Mouse (Mus musculus) thymus, adult 2 months (tissue): ENCODE measurements around the gene Zcwpw1.

Experiments used
- CTCF ChIP-seq: fragments of 200-500 bp; IDR thresholded peaks from 2 replicates; pipeline ENCODE4 v1.5.1; 2012; ENCODE audit warnings: mild to moderate bottlenecking, control low read depth, low read length, moderate library complexity, borderline replicate concordance; ENCODE audit not compliant: control insufficient read depth, poor library complexity, insufficient read depth; ENCODE audit errors: extremely low read depth
- POLR2A ChIP-seq: fragments of 200-500 bp; IDR thresholded peaks from 2 replicates; pipeline ENCODE4 v1.6.1; 2012; ENCODE audit warnings: mild to moderate bottlenecking, low read length, control low read depth, moderate library complexity; ENCODE audit not compliant: control insufficient read depth, poor library complexity, insufficient read depth; ENCODE audit errors: extremely low read depth

DNA sequence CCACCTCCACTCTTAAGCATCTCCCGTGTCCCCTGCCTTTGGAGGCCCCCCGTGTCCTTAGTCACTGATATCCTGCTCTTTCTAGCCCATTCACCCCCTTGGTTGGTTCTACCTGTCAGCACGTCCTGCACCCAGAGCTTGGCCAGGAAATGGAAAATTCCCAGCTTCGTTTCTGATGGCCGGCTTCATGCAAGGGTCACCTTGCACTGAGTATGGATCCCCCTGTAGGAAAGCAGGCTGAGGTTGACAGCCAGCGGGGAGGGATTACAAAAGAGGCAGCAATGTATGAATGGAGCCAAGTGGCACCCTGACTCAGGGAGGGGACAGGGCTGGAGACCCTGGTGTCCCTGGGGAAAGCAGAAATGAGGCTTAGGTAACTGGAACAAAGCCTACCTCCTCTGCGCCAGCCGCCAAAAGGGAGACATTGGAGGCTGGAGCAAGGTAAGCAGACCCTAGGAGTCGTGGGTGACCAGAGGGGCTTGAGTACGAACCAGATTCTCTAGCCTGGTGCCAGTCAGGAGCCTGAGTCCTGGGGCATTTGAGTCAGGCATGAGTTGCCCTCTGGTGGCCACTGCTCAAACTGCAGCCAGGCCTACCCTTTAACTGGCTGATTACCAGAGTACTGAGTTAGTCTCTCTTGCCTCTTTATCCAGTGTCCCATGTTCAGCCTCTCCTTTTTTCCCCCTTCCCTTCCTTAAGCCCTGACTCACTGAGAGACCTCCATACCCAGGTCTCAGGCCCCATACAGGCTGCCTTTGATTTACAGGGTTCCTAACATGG is 30.5 kb upstream of the Zcwpw1 start:
- TF ChIP-seq CTCF (peak; percentile 82), POLR2A (no peak)
